Mouse (Mus musculus): Measurements from ENCODE around the gene Pitpnc1. TPM values are rescaled to one million over a fixed set of nuclear protein-coding genes. Genes with fewer than 3 reads are reported as not detected.

Gene Pitpnc1
- polyA plus RNA-seq, 1 experiment = 11.3 TPM

DNA sequence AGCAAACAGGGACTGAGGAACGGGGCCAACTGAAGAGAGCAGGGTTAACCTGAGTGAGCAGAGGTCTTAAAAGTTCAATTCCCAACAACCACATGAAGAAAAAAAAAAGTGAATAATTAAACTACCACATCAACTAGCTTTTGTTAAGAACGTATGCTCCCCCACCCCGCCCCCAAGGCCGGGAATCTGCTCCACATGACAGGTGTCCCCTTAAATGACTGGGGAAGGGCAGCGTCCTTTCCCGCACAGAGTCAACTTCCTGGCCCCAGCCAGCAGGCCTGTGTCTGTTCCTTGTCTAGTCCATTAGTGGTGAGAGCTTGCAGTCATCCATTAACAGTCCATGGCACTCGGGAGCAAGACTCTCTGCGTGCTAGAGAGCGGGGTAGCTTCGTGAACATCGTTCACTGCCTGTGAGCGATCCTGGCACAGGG is 7.2 kb downstream of the Pitpnc1 start:
- DNase-seq = no peak
- Histone ChIP-seq H3K27me3 (ENCODE audit: control insufficient read depth, insufficient read depth, low read length) (no peaks in the 10 kb centered on the region), H3K4me1 (replicated peaks; ENCODE audit: control insufficient read depth, insufficient read depth, low read length) (peaks cover 20% of the 10 kb centered on the region), H3K27ac (ENCODE audit: control insufficient read depth, insufficient read depth, low read length) (peak overlapping the region; percentile 63; the same call in 1 of the 2 replicates), H3K36me3 (ENCODE audit: control insufficient read depth, insufficient read depth, low read length) (no peaks in the 10 kb centered on the region), H3K4me3 (ENCODE audit: control insufficient read depth, insufficient read depth, low read length) (no peak overlapping the region)
- TF ChIP-seq POLR2A (IDR thresholded peaks at IDR 0.05; ENCODE audit: control insufficient read depth, extremely low read depth, insufficient read depth, low read length, poor library complexity) (no peak), CTCF (IDR thresholded peaks at IDR 0.05; ENCODE audit: borderline replicate concordance, control insufficient read depth, extremely low read depth, insufficient read depth, low read length, poor library complexity) (no peak)
- 66% methylated on average over 12 of the region's 12 CpGs for WGBS

DNA sequence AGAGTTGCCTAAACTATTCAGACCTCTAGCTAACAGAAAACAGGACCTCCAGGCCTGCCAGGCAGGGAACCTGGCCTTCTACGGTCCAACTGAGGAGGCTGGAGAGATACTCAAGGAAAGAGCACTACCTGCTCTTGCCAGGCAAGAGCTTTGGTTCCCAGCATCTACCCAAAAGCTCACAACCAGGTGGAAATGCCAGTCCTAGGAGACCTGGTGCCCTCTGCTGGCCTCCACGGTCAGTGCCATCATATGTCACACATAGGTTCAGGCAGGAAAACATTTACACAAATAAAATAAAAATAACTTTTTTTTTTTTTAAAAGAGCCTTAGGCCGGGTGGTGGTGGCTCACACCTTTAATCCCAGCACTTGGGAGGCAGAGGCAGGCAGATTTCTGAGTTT is 8.0 kb downstream of the Pitpnc1 start:
- 93% methylated on average over 3 of the region's 3 CpGs for WGBS
- peak; percentile 50 for DNase-seq
- no peak overlapping the region for H3K4me3 ChIP-seq (ENCODE audit: control insufficient read depth, insufficient read depth, low read length)

DNA sequence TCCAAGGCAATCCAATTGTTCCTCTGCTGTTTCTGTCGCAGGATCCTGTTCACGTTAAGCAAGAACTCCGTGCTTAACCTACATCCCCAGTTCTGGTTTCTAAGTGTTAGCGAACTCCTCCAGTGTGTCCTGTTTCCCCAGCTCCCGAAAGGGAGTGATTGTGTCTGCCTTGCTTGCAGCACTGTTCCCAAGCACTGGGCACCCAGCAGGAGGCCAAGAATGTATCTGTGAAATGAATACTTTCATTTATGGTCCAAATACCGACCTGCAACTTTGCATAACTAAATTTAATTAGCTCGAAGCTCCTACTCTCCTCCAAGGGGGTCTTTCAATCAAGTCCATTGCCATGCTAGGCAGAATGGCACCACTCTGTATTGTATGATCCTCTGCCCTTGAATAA is 10.7 kb downstream of the Pitpnc1 start:
- no peaks in the 10 kb centered on the region for H3K36me3 ChIP-seq (ENCODE audit: control insufficient read depth, insufficient read depth, low read length)
- TF ChIP-seq POLR2A (IDR thresholded peaks at IDR 0.05; ENCODE audit: control insufficient read depth, extremely low read depth, insufficient read depth, low read length, poor library complexity) = no peak
- TF ChIP-seq CTCF (IDR thresholded peaks at IDR 0.05; ENCODE audit: borderline replicate concordance, control insufficient read depth, extremely low read depth, insufficient read depth, low read length, poor library complexity) = no peak
- 93% methylated on average over 7 of the region's 7 CpGs for WGBS
- no peaks in the 10 kb centered on the region for H3K27me3 ChIP-seq (ENCODE audit: control insufficient read depth, insufficient read depth, low read length)
- DNase-seq = no peak
- H3K27ac ChIP-seq (ENCODE audit: control insufficient read depth, insufficient read depth, low read length) = no peak overlapping the region
- H3K4me3 ChIP-seq (ENCODE audit: control insufficient read depth, insufficient read depth, low read length) = no peak overlapping the region
- peaks cover 25% of the 10 kb centered on the region for H3K4me1 ChIP-seq (replicated peaks; ENCODE audit: control insufficient read depth, insufficient read depth, low read length)

More for the DNA sequence above, 8.0 kb downstream of the Pitpnc1 start:
- Histone ChIP-seq H3K4me1 (replicated peaks; ENCODE audit: control insufficient read depth, insufficient read depth, low read length) (peaks cover 22% of the 10 kb centered on the region), H3K36me3 (ENCODE audit: control insufficient read depth, insufficient read depth, low read length) (no peaks in the 10 kb centered on the region), H3K27me3 (ENCODE audit: control insufficient read depth, insufficient read depth, low read length) (no peaks in the 10 kb centered on the region), H3K27ac (ENCODE audit: control insufficient read depth, insufficient read depth, low read length) (no peak overlapping the region; the same call in 1 of the 2 replicates)
- TF ChIP-seq CTCF (IDR thresholded peaks at IDR 0.05; ENCODE audit: borderline replicate concordance, control insufficient read depth, extremely low read depth, insufficient read depth, low read length, poor library complexity) (peak; percentile 59; the same call in 1 of the 2 replicates), POLR2A (IDR thresholded peaks at IDR 0.05; ENCODE audit: control insufficient read depth, extremely low read depth, insufficient read depth, low read length, poor library complexity) (no peak)

DNA sequence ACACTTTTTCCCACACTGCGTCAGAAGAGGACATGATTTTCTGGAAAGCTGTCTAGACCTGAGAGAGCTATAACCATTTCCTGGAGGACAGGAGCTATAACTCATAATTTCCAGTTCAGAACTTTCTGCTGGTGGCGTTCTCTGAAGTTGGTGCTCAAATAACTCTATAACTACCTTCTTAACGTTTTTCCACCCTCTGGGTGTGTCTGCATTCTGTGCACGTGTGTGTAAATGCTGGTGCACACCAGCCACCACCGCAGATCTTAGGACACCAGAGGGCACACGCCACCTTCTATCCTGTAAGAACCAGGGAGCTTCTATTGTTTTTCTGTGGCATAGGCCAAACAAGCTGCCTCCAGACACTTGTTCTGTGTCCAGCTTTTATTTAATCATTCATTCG is 11.5 kb downstream of the Pitpnc1 start:
- Histone ChIP-seq H3K27me3 (ENCODE audit: control insufficient read depth, insufficient read depth, low read length) (no peaks in the 10 kb centered on the region), H3K4me1 (replicated peaks; ENCODE audit: control insufficient read depth, insufficient read depth, low read length) (peaks cover 29% of the 10 kb centered on the region), H3K36me3 (ENCODE audit: control insufficient read depth, insufficient read depth, low read length) (no peaks in the 10 kb centered on the region), H3K4me3 (ENCODE audit: control insufficient read depth, insufficient read depth, low read length) (no peak overlapping the region), H3K27ac (ENCODE audit: control insufficient read depth, insufficient read depth, low read length) (no peak overlapping the region)
- WGBS = 74% methylated on average over 7 of the region's 7 CpGs
- TF ChIP-seq POLR2A (IDR thresholded peaks at IDR 0.05; ENCODE audit: control insufficient read depth, extremely low read depth, insufficient read depth, low read length, poor library complexity) = no peak
- TF ChIP-seq CTCF (IDR thresholded peaks at IDR 0.05; ENCODE audit: borderline replicate concordance, control insufficient read depth, extremely low read depth, insufficient read depth, low read length, poor library complexity) = no peak
- DNase-seq = no peak

DNA sequence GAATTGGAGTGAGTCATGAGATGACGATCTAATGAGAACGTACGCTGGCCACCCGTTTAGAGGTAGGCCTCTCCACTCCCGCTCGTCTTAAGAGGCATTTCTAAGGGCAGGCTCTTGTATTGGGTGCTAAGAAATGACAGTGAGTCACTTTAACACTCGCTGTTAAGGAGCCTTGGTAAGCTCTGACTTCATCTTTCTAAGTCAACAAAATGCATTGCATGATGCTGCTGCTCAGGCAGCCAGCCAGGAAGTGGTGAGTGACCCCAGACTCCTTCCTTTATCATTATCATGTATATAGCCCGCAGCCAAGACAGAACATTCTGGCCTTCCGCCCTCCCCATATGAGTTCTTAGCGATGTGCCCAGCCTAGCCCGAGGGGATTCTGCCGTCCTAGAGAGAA is 12.2 kb downstream of the Pitpnc1 start:
- H3K4me1 ChIP-seq (replicated peaks; ENCODE audit: control insufficient read depth, insufficient read depth, low read length) = peaks cover 24% of the 10 kb centered on the region
- peak overlapping the region; percentile 51; the same call in 1 of the 2 replicates for H3K27ac ChIP-seq (ENCODE audit: control insufficient read depth, insufficient read depth, low read length)

DNA sequence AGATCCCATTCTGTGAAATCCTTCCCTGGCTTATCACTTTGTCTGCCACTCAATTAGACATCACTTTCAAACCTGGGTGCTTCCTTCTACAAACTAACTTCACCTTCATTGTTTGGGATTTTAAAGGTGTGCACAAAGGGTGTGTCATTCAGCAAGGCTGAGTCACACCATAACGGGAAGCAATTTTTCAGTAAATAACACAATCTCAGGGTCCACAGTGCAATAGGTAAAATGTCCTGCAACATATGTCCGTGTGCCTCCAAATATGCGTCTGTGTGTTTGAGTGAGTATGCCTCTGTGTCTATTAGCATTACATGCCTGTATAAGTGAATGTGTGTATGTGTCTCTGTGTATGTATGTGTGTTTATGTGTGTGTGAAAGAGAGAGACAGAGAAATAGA is 13.2 kb downstream of the Pitpnc1 start:
- no peak for DNase-seq
- no peaks in the 10 kb centered on the region for H3K36me3 ChIP-seq (ENCODE audit: control insufficient read depth, insufficient read depth, low read length)
- H3K27ac ChIP-seq (ENCODE audit: control insufficient read depth, insufficient read depth, low read length) = no peak overlapping the region
- peaks cover 22% of the 10 kb centered on the region for H3K4me1 ChIP-seq (replicated peaks; ENCODE audit: control insufficient read depth, insufficient read depth, low read length)
- 98% methylated on average over 3 of the region's 3 CpGs for WGBS
- no peak overlapping the region for H3K4me3 ChIP-seq (ENCODE audit: control insufficient read depth, insufficient read depth, low read length)
- H3K27me3 ChIP-seq (ENCODE audit: control insufficient read depth, insufficient read depth, low read length) = no peaks in the 10 kb centered on the region
- TF ChIP-seq POLR2A (IDR thresholded peaks at IDR 0.05; ENCODE audit: control insufficient read depth, extremely low read depth, insufficient read depth, low read length, poor library complexity) = no peak

More for the DNA sequence above, 12.2 kb downstream of the Pitpnc1 start:
- H3K27me3 ChIP-seq (ENCODE audit: control insufficient read depth, insufficient read depth, low read length) = no peaks in the 10 kb centered on the region
- TF ChIP-seq POLR2A (IDR thresholded peaks at IDR 0.05; ENCODE audit: control insufficient read depth, extremely low read depth, insufficient read depth, low read length, poor library complexity) (no peak), CTCF (IDR thresholded peaks at IDR 0.05; ENCODE audit: borderline replicate concordance, control insufficient read depth, extremely low read depth, insufficient read depth, low read length, poor library complexity) (no peak)
- DNase-seq = peak; percentile 24
- no peaks in the 10 kb centered on the region for H3K36me3 ChIP-seq (ENCODE audit: control insufficient read depth, insufficient read depth, low read length)
- WGBS = 72% methylated on average over 12 of the region's 12 CpGs
- H3K4me3 ChIP-seq (ENCODE audit: control insufficient read depth, insufficient read depth, low read length) = no peak overlapping the region

All from thymus, adult 2 months (tissue).